Mouse (Mus musculus) left cerebral cortex, adult 11 months (tissue): ENCODE measurements around the gene Lonrf2.

Experiments used
- DNase-seq: peaks from one replicate; pipeline ENCODE4 v3.0.0; 2022; ENCODE audit warnings: low spot score

Lonrf2 gene

GRCm38 (mm10) chr1:38835568-38836476, 689 bp downstream of the Lonrf2 start:
- DNase-seq: no peak

DNA sequence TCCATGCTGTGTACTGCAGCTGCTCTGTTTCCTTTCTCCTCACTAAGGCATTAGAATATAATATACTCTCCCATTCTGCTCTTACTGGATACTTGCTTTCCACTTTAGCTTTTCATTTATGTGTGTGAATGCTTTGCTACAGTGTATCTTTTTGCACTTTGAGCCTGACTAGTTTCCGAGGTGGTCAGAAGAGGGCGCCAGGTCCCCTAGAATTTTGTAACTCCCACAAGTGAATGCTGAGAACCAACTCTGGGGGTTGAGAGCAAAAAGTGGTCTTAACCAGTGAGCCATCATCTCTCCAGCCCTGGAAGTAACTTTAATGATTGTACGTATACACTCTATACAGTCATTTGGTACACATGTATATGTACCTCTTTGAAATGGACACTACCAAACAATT, 1.6 kb downstream of the Lonrf2 start:
- no peak for DNase-seq

- DNase-seq: no peak
Measured at GRCm38 (mm10) chr1:38824926-38825325, 11.6 kb downstream of the Lonrf2 start.

DNA sequence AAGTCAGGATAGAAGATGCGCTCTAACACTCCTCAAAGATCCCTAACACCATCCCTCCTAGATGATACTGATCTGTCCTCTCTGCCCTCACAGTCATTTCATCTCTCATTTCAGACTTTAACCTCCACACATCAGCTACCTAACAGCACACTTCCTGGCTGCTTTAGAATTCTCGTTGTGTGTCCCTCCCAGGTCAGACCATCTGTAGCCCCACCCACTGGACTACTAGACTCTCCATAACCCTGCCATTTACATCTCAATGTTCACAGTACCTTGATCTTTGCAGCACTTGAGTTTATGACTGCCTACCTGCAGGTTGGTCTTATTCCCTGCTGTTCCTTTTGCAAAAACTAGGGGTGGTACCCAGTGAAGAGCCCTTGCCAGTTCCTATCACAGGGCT, 12.7 kb downstream of the Lonrf2 start:
- no peak for DNase-seq

GRCm38 (mm10) chr1:38819691-38820090, 16.8 kb downstream of the Lonrf2 start:
- DNase-seq: no peak

GRCm38 (mm10) chr1:38817671-38818070, 18.8 kb downstream of the Lonrf2 start:
- no peak for DNase-seq

GRCm38 (mm10) chr1:38817268-38817667, 19.2 kb downstream of the Lonrf2 start:
- no peak for DNase-seq

- no peak for DNase-seq
Measured at GRCm38 (mm10) chr1:38816306-38816705, 20.2 kb downstream of the Lonrf2 start.

- no peak for DNase-seq
Measured at GRCm38 (mm10) chr1:38807121-38807520, 29.4 kb downstream of the Lonrf2 start.

DNA sequence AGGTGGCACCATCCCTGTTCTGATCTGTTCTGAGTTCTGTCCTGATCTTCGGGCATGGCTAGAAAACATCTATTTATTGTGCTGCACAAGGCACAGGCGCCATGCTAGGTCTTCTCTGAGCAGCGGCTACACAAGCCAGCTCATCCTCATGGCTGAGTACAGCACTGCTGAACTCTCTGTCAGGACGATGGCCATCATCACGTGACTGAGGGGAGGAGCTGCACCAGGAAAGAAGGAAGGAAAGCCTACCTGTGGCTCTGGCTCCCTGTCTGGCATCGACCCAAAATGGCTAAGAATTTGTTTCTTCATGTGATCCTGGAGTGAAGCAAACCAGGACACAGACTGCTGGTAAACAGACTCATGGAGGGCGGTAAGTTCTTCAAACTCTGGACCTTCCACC, 36.1 kb downstream of the Lonrf2 start:
- no peak for DNase-seq

- no peak for DNase-seq
Measured at GRCm38 (mm10) chr1:38799304-38799703, 37.2 kb downstream of the Lonrf2 start.

GRCm38 (mm10) chr1:38796936-38797335, 39.6 kb downstream of the Lonrf2 start:
- DNase-seq: no peak

DNA sequence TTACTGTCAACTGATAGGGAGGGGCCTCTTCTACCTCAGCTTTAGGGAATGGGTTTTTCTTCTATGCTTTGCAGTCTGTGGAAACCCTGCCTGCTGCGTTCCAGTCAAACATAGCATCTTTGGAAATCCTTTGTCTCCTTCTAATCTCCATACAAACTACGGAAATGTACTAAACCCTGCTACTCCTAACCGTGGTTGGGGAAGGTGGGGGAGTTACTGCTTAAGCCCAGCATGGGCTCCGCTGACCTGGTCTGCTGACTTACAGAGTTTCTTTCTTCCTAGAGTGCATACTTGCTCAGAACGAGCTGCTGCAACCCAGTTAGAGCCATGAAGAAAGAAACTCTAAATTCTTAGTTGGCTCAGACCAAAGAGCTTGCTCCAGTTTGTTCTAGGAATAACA, 41.0 kb downstream of the Lonrf2 start:
- DNase-seq: no peak

DNA sequence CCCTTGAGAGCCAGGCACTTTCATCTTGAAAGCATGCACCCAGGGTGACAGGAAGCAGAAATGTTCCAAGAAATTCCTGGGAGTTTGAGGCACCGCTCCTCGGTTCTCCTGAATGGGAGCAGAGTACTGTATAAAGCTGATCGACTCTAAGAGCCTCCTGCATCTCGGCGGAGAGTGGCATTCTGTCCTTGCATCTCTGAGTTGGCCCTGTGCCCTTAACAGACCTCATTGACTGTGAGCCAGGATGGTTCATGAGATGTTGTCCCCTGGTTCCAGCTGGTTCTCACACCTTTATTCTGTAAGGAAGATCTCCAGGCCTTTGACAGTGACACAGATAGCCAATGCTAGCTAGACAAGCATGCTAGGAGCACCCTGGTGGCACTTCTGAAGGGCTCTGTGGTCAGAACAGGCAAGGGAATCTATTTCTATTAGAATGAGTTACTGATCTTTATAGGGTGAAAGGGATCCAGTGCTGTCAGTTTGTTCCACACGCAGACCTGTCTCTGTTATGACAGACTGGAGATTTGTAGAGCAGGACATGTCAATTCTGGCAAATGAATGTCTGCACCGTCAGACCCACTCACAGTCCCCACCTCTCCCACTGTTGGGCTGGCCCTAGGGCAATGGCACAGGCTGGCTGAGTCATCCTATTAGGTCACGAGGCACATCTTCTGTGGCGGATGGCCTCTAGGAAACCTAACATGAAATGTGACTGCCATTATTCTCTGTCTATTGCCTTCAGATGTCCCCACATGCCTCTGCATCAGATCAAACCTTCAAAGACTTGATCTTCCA, 45.3 kb downstream of the Lonrf2 start:
- no peak for DNase-seq

- no peak for DNase-seq
Measured at GRCm38 (mm10) chr1:38789988-38790602, 46.4 kb downstream of the Lonrf2 start.

- DNase-seq: no peak
Measured at GRCm38 (mm10) chr1:38788904-38789303, 47.6 kb downstream of the Lonrf2 start.

DNA sequence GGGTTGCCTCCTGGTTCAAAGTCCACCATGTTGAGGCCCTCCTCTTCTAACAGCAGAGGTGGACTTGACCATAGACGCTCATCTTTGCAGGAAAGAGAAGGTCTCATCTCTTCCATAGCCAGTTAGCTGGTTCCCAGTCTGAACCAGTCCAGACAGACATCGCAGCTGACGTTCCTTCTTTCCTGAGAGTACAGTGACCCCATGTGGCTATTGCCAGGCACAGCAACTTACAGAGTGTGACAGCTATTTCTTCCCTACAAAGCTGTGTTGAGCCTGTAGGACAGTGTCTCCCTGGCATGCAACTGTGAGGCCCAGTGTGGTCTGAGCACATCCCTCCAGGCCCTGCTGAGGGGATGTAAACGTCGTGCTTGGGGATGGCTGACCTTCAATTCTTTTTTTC, 49.1 kb downstream of the Lonrf2 start:
- DNase-seq: peak; percentile 40

DNA sequence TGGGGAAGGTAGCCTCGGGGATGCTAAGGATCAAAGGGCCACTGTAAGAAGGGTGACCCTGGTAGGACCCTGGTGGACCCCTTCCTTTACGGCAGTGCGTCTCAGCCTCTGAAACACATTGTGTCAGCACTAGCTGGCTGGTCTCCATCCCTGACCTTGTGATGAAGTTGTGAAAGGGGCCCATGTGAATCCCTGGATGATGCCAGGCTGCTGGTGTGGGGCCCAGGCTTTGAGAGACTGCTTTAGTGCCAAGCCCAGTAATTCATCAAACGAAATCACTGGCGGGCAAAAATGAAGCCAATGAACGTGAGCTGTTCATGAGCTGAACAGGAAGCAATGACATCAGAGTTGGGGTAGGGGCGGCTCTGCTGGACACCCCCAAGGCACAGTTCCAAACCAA, 50.2 kb downstream of the Lonrf2 start:
- DNase-seq: no peak

DNA sequence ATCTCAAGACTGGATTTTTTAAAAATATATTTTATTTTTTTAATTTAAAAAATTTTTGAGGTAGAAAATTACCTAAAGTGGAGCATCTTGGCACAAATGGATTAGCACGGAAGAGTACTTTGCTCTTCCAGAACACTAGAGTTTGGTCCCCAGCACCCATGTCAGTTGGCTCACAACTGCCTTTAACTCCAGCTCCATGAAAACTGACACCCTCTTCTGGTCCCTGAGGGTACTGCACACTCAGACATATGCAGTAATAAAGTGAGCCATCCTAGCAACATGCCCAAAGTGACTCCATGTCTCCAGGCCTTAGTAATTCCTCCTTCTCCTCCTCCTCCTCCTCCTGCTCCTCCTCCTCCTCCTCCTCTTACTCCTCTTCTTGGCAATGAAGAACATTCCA, 58.2 kb downstream of the Lonrf2 start:
- DNase-seq: no peak

GRCm38 (mm10) chr1:38777500-38777899, 59.0 kb downstream of the Lonrf2 start:
- no peak for DNase-seq

GRCm38 (mm10) chr1:38775713-38776112, 60.8 kb downstream of the Lonrf2 start:
- DNase-seq: no peak

- no peak for DNase-seq
Measured at GRCm38 (mm10) chr1:38770676-38771075, 65.8 kb downstream of the Lonrf2 start.

GRCm38 (mm10) chr1:38769920-38770319, 66.6 kb downstream of the Lonrf2 start:
- DNase-seq: peak; percentile 54
